Mouse (Mus musculus) adipocyte (in vitro differentiated cells): ENCODE data around the gene Rad50.

ENCODE experiments used
- DNase-seq: peaks from one replicate; pipeline ENCODE4 v3.0.0-alpha.2; 2016; ENCODE audit warnings: low spot score

Gene Rad50

DNA sequence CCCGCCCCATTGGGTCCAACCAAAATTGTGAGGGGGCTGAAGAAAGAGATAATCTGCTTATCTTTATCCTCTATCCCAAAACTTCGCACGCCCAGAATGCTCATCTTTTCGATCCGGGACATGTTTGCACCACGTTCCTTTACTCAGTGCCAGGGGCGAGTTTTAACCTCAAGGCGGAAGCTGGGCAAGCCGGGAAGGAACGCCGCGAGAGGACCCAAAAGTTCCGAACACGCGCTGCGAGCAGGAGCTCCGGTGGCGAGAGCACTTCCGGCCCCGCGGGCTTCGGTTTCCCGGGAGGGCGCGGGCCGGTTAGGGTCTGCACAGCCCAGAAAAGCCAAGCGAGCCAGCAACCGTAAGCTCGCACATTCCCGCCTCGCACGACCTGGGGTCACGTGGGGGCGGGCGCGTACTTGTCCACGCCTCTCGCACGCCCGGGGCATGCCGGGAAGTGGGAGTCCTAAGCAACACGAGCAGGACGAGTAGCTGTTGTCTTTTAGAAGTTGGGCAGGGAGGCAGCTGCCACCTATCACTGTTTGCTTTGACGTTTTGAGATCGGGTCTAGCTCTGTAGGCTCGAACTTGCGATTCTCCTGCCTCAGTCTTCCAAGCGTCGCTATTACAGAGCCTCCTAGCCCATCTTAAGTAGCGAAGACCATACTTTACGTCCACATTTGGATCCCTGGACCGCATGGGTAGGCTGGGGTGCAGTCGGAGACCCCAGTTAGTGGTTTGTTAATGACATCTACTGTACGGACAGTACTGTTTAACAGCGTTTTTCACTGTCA is at the start of gene Rad50:
TSS of gene Rad50 (minus strand) at position 386 of the 784 bp plus-strand sequence.
- DNase-seq = peak; percentile 87

DNA sequence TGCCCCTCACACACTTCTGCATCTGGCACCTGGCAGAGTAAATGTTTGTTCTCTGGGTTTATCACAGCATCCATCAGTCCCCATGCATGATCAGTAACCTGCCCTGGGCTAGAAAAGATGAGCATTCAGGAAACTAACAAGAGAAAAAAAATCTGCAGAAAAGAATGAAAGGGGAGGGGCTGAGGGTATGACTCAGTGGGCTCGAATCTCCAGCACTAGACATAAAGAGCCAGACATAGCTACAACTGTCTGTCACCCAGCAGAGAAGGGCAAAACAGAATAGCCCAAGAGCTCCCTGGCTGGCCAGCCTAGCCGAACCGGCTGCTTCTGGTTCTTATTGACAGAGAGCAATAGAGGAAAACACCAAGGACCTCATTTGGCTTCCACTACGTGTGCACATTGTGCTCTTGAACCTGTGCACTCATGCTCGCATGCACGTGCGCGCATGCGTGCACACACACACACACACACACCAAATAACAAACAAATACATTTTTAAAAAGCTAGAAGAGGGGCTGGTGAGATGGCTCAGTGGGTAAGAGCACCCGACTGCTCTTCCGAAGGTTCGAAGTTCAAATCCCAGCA is 48.0 kb upstream of the Rad50 start:
- no peak for DNase-seq

DNA sequence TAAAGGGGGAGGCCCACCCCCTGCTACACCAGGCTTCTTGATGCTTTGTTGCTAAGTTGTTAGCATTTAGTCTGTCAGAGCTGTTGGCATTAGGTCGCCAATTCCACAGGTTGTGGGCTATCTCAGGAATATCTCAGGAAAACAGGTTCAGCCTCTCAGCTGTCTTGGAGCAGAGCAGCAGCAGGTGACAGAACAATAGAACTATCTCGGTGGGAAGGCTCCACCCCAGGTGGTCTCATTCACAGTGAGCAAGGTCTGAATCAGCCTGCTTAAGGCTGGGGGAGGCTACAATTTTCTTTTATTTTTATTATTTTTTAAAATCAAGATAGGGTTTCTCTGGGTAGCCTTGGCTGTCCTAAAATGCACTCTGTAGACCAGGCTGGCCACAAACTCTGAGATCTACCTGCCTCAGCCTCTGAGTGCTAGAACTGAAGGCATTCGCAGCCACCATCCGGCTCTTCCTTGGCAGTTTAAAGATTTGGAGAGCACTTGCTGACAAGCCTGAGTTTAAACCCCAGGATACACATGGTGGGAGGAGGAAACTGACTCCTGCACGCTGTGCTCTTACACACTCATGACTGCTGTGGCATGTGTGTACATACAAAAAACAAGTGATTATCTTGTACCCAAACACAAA is 42.7 kb upstream of the Rad50 start:
- no peak for DNase-seq

DNA sequence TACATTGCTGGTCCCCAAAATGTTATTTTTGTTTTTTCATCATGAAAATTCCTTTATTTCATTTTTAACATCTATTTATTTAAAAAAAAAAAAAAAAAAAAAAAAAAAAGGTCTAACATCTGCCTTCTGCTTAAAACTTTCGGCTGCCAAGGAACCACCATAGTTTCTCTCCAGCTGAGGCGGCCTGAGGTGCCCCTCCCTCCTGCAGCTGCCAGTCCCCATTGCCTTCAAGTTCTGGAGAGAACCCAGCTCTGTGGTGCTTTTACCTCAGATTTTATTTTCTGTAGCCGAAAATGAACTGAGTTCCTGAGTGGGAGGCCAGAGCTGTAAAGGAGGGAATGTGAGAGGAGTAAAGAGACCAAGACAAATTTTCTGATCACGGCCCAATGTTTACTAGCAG is 42.2 kb upstream of the Rad50 start:
- DNase-seq = no peak

DNA sequence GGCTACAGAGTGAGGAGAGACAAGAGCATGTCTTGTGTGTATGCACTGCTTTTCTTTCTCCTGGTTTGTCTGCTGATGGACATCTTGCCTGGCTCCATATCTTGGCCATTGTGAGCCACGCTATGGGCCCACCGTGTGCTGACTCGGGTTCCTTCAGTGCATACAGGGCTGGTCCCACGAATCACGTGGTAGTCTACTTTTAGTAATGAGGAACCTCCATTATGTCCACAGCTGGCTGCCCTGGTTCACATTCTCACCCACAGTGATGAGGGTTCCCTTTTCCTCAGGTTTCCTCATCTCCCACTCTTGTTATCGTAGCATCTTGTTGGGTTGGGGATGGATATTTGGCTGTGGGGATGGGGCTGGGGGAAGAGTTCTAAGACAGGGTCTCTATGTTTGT is 41.5 kb upstream of the Rad50 start:
- DNase-seq = no peak

DNA sequence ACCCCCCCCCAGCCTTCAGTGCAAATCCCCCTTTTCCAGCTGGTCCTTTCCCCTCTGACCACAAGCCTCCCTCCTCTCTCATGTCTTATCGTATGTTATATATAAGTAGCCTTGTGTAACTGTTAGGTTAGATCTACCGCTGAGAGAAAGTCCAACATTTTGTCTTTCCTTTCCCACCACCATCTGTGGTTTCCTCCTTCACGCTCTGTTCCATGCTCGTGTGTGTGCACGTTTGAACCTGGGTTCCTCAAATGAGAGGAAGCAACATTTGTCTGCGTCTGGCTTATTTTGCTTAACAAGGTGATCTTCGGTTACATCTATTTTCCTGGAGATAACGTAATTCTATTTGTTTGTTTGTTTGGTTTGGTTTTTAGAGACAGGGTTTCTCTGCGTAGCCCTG is 40.9 kb upstream of the Rad50 start:
- DNase-seq = no peak

DNA sequence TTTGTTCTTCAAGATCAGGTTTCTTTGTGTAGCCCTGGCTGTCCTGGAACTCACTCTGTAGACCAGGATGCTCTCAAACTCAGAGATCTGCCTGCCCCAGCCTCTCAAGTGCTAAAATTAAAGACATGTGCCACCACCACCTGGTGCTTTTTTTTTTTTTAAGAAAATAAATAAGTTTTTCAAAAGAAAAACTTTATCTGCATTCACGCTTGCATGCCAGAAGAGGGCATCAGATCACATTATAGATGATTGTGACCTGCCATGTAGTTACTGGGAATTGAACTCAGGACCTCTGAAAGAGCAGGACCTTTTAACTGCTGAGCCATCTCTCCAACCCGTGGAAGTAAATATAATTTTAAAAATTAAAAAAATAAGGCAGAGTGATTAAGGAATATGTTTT is 38.1 kb upstream of the Rad50 start:
- DNase-seq = no peak

DNA sequence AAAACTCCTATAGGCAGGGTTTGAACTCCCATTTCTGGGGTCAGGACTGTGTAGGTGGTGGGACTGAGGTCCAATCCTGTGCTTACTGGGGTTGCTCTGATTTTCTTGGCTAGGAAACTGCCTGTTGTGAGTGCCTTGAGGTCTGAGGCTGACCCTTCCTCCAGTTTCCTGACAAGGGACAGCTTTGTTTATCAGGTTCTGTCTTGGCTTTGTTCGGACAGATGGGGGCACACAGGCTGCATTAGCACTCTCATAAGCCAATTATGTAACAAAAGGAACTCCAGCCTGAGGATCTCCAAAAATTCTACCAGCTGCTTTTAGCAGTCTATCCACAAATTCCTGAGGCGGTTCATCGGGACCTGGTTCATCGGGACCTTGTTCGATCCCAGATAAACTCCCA is 35.2 kb upstream of the Rad50 start:
- peak; percentile 85 for DNase-seq

DNA sequence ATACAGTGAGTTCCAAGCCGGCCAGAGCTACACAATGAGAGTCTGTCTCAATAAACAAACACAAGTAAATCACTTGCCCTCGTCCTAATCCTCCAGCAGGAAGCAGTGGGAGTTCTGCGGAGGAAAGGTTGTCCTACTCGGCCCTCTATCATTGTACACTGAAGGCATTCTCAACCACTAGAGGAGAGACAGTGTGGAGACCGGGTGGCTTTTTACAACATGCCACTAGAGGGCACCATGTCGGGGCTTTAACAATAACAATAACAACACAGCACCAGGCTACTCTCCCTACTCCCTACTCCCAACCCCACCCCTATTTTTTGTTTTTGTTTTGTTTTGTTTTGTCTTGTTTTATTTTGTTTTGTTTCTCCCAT is 30.4 kb upstream of the Rad50 start:
- peak; percentile 89 for DNase-seq

DNA sequence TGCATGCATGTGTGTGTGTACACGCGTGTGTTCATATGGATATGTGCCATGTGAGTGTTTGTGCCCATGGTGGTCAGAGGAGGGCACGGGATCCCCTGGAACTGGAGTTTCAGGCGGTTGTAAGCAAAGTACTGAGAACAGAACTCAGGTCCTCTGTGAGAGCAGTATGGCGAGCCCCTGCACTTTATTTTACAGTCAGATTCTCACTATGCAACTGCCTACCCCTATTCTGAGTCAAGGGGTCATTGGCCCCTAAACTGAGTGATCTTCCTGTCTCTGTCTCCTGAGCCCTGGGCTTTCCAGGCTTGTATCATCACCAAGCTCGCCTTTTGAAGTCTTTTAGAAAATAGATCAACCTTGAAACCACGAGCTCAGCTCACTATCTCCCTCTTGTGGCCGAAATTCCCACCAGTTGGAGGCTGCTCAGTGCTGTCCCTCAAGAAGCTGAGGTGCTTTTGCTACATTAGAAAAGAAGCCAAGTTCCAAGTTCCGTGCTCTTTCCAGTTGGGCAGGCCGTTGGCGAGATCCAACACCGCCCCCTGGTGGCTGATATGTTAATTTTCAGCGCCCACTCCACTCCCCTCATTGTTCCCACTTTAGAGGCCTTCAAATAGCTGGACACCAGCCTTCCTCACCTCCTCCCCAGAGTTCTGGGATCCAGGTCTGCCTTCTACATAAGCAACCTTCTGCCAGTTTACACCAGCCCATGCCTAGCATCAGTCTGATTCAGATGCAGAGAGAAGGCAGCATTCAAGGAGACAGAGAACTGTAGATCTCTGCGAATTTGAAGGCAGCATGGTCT is 29.9 kb upstream of the Rad50 start:
- peak; percentile 91 for DNase-seq

DNA sequence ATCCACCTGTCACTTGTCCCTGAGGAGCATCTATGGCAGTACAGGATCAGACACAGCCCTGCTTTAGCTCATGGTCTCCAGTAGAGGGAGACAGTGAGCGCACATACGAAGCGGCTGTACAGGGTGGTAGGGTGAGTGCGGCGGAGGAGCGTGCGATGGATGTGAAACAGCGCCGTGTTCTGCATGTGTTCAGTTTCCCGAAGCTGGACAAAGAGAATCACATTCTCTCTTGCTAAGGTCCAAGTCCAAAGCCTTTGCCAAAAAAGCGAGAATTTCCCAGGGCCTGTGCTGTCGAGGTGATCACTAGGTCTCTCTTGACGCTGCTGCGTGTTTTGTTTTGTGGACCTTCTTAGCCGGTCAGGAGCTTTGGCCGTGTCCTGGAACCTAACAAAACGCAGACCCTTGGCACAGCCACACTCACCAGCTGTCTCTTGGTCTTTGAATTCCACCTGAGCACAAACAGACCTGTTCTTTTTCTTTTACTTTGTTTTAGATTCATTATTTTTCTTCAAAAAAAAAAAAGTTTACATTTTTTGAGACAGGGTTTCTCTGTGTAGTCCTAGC is 28.6 kb upstream of the Rad50 start:
- DNase-seq = peak; percentile 20

DNA sequence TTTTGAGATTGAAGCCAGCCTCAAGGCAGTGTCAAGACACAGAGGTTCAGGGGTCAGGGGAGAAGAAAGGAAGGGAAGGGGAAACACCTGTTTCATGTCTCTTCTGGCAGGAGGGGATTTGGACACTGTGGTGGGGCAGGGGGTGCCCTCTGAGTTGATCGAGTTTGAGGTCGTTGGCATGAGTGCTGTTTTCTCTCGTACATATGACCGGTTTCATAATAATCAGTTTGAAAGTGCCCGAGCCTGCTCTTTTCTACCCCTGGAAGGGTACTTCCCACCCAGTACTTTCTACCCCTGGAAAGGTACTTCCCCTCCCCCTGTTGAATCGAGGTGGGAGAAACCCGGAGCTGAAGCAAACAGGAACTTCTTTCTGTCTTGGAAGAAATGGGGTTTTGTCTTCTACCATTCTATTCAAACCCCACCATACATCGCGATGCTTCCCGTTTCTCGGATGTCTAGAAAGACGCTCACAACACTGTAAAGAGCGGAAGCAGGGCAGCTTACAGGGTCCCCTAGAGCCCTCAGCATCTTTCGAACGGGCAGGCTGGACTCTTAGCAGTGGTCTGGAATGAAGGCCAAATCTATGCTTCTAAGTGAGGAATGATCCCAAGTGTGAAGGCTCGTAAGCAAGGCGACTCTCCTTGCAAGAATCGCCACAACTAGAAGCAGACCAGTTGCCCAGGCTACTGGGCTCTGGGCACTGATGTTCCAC is 28.0 kb upstream of the Rad50 start:
- DNase-seq = no peak

DNA sequence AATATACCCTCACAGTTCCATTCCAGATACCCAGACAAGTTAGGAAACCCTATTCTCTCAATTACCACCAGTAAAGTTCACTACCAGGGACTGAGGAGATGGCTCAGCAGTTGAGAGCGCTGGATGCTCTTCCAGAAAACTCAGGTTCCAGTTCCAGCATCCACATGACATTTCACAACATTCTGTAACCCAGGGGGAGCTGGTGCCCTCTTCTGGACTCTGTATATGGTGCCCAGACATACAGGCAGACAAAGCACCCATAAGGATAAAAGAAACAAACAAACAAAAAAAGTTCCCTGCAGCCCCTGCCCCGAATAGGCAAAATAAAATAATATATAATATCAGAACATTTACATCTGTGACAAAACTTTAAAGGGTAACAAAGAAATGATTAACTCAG is 27.3 kb upstream of the Rad50 start:
- peak; percentile 32 for DNase-seq

DNA sequence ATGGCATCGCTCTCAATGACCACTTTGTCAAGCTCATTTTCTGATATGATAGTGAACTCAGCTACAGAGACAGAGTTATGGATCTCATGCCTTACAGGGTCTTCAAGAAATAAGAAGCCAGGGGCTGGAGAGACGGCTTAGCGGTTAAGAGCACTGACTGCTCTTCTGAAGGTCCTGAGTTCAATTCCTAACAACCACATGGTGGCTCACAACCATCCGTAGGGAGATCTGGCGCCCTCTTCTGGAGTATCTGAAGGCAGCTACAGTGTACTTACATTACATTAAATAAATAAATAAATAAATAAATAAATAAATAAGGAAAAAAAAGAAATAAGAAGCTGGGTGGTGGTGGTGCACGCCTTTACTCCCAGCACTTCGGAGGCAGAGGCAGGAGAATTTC is 26.7 kb upstream of the Rad50 start:
- no peak for DNase-seq

DNA sequence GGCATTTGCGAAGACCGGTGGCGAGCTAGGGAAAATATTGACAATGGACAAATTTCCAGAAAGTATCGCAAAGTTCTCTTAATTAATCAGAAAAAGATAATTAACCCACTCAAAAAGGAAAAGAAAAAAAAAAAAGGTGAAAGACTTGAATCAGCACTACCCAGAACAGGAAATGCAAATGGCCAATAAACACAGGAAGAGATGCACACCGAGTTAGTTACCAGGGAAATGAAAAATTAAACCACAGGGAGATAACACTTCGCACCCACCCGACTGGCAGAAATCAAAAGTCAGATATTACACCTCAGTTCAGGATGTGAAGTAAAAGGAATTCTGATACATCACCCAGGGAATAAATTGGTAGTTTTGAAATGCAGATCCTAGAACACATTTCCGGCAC is 25.1 kb upstream of the Rad50 start:
- DNase-seq = no peak

DNA sequence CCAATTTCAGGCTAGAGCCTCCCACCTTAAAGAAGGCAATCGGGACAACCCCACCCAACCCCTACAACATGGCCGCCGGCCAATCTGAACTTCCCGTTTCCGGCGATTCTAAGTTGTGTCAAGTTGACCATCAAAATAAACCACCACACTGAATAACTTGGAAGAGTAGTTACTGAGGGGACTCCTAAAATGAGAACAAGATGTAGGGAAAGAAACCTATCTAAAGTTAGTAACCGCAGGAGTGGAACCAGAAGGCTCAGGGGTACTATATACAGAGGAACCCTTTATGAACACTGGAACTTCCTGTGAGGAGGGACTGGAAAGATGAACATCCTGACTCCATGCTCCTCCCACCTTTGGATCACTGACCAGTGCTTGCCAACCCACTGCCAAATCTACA is 24.3 kb upstream of the Rad50 start:
- DNase-seq = no peak

DNA sequence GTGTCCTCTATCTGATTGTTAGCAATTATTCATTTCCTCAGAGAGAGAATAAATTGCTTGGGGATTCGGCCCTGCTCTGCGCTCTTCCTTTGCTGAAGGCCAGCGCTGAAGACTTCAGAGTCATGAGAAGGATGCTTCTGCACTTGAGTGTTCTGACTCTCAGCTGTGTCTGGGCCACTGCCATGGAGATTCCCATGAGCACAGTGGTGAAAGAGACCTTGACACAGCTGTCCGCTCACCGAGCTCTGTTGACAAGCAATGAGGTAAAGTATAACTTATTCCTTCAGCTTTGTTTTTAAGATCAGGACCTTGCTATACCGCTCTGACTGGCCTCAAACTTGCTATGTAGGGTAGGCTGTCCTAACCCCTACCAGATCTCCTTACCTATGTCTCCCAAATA is 13.6 kb upstream of the Rad50 start, which contains the start of gene Il5:
TSS of gene Il5 (plus strand) at position 80 of the 400 bp plus-strand sequence.
- no peak for DNase-seq

DNA sequence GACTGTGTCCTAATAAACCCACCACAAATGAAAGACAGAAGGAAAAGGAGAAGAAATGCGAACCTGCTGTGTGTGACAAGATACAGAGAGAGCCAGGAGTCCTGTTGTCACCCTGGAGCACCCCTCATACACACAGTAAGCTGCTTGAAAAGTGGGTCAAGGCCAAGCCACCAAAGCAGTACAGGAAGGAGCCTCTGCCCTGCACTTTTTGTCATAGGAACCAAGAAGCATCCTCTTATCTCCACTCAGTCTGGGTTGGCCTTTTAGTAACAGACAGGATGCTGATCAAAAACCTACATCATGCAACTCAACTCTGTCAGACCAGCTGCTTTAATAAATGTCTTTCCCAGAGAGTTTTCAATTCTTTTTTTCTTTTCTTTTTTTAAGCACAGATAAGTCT is 12.6 kb upstream of the Rad50 start:
- no peak for DNase-seq

DNA sequence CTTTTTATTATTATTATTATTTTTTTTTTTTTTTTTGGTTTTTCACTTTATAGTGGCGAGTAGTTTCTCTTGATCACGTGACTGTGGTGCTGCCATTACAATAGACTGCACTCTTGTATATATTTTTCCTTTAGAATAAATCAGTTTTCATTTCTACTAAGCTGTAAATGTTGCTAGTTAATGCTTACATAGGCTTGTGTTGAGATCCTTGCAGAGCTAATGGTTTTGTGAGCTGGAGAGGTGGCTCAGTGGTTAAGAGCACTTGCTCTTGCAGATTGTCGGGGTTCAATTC is 545 bp upstream of the Rad50 start:
- DNase-seq = no peak

DNA sequence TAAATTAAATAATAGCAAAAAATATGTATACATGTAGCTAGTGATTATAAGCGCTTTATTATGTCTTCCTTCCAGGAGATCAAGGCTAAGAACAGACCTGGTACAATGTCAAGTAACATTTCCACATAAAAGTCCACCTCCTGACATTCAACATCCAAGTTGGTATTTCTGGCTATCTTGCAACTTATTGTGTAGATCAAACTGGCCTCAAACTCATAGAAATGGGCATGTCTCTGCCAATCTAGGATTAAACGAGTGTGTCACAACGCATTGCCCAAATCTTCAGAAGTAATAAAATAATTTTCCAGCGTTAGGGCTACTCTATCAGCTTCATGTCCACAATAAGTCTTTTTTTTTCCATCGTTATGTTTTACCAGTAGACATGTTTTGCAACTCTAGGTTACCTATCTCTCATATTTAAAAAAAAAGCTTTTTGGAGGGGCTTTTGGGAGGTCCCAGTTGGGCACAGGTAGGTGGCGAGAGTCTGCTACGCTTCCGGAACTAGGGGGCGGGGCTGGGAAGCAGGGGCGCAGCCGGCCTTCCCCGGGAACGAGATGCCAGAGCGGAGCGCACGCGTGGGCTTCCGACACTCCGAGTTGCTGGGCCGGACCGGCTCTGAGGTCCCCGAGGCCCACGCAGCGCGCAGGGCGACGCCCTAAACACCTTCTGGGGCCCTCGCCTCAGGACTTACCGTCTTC is 734 bp downstream of the Rad50 start:
- DNase-seq = peak; percentile 35

DNA sequence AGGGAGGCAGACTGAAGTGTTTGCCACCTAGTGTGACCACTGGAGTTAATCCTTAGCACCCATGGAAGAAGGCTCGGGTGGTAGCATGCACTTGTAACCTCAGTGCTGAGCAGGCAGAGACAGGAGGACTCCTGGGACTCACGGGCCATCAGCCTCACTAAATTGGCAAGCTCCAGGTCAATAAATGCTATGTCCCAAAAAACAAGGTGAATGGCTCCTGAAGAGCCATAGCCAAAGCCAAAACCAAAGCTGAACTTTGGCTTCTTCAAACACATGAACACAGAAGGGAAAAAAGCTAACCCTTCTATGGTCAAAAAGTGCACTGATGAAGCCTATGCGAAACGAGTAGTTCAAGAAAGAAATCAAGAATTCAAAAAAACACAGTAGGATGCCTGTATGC is 7.8 kb downstream of the Rad50 start:
- no peak for DNase-seq
